Mouse (Mus musculus) cerebellum, postnatal 4 days (tissue): ENCODE measurements around the gene Pla2g2c.

Experiments used
- DNase-seq, 2 experiments: peaks; one replicate each; pipeline ENCODE4 v3.0.0; 2022; ENCODE audit warnings: low spot score in 2 of 2, mixed read lengths in 1 of 2

Gene Pla2g2c

DNA sequence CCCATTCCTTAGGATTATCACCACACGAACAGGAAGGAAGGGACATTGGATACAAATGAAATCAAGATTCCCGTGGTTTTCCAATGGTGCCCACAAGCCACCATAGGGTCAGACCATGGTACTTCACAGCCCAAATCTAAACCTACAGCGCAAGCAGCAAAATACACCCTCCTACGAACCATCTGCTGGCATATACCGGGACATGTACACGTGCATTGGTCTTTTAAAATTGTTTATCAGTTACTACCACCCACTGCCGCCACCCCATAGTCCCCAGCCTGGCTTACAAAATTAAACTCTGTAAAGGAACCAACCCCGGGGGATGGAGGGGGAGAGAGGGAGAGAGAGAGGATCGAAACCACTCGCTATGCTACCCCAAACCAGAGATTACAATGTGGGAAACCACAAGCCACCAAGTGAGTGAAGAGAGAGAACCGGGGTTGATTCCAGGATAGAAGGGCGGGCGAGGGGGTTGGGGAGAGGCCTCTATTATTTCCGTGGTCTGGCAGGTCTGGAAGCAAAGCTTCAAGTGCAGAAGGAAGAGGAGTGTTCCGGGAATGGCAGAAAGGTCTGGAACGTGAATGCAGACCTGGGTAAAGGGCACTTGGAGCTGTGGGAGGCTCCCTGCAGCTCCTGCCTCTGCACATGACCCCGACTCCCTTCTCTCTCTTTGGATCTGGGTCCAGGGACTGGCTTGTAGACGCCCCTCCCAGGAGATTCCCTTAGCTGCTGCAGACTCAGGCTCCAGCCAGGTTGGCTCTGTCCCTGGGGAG, at the start of gene Pla2g2c:
Pla2g2c (plus strand) TSS at position 439 of the 773 bp plus-strand sequence.
- no peak for DNase-seq

DNA sequence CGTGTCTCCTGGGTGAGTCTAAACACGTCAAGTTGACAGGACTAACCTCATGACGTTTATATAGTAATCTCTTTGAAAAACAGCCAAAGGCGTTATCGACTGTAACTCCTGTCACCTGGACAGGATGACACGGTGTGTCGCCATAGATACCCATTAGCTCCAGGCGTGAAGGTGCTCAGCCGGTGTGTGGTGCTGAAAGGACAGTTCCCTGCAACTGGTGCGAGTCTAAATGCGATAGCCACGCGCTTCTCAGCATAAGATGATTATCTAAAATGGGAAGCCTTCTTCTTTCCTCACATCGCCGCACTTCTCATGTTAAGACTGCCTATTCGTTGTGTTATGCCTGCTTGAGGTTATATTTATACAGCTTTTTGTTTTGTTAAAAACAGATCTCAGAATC, 48.1 kb upstream of the Pla2g2c start:
- no peak for DNase-seq

DNA sequence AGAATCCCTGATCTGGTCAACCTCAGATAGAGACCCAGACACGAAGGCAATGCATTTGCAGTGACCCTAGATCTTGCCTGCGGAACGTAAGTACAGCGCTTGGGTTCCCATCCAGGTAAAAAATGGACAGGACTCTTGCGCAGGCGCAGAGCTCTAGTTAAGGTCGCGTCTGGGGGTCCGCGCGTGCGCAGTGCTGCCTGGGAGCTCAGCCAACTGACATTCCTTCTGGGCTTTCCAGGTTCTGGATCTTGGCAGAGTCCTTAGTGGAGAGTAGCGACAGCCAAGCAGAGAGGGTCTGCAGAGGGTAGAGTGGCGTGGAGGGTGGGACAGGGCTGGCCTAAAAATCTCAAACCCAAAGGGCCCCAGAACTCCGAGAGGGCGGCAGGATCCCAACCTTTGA, 47.0 kb upstream of the Pla2g2c start:
- peak; percentile 70 to 90 for DNase-seq

DNA sequence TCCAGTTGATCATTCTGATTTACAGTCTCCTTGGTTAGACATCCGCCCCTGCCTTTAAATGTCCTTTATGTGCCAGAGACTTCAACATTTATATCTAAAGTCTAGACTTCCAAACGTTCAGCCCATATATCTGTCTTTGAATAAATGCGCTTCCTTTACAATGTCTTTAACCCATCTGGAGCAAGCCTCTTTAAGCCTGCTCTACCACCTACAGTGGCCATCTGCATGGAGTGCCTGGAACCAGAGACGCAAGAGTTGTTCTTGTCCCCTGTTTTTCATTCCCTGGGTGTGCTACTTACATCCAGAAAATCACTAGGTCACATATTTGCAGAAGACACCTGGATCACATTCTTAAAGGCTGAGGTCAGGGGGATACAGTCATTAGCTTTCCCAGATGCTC, 44.5 kb upstream of the Pla2g2c start:
- no peak for DNase-seq

- no peak for DNase-seq
Measured at GRCm38 (mm10) chr4:138682760-138683159, 41.8 kb upstream of the Pla2g2c start.

DNA sequence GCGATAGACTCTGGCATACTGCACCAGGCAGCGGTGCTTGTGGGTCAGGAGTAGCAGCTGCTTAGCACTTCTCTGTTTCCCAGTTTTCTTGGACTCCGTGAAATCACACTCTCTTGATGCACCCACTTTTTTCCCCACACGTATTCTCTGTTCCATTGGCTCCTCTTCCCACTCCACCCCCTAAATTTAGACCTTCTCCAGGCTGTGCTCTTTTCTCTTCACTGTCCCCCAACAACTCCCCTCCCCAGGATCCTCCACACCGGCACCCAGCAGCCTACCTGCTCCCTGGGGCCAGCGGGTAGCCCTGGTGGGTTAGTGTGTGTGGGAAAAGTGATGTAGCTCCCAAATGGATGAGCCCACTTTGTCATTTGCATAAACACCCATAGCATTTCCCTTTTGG, 38.8 kb upstream of the Pla2g2c start:
- DNase-seq: no peak

- no peak for DNase-seq
Measured at GRCm38 (mm10) chr4:138689094-138689512, 35.5 kb upstream of the Pla2g2c start.

DNA sequence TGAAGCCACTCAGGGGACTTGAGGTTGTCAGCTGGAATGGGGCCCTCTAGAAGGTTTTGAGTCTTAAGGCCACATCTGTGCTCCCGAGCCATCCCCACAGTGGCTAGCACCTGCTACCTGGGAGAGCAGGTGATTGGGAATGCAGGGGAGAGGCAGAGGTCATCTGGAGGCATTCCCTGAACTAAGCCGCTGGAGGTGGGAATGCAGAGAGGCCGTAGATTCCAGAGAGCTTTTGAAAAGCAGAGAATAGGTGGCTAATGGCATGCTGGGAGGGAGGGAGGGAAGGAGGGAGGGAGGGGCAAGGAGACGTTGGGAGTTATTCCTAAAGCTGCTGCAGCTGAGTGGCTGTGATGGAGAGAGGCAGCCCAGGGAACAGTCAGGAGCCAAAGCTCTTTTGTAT, 34.0 kb upstream of the Pla2g2c start:
- no peak for DNase-seq

DNA sequence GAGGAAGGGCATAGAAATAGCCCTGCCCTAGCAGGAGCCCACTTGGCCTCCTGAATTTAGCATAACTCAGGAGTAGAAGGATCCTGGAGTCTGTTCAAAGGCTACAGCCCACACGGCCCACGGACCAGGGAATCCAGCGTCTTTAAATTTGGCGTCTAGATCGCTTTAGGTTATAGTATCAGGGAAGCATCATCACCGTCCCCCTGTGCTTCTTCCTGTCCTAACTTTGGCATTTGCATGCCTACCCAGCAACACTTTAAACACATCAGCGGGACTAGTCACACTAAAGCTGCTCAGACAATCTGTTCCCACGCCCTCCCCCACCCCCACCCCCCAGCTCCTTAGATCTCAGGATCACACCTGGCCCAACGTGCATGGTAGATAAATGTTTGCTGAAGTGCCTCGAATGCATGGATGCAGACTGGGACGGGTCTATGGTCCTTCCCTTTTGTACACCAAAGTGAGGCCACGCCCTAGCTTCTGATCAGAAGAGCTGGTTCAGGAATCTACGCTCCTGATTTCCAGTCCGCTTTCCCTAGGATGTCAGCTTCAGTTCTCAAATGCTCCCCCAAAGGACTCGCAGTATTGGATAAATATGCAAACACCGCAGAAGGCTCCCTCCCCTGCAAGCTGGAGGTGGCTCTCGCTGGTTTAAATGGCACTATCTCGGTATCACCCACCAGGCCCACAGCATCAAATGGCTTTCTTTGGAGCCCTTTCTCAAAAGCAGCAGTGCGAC, 33.0 kb upstream of the Pla2g2c start:
- no peak for DNase-seq

DNA sequence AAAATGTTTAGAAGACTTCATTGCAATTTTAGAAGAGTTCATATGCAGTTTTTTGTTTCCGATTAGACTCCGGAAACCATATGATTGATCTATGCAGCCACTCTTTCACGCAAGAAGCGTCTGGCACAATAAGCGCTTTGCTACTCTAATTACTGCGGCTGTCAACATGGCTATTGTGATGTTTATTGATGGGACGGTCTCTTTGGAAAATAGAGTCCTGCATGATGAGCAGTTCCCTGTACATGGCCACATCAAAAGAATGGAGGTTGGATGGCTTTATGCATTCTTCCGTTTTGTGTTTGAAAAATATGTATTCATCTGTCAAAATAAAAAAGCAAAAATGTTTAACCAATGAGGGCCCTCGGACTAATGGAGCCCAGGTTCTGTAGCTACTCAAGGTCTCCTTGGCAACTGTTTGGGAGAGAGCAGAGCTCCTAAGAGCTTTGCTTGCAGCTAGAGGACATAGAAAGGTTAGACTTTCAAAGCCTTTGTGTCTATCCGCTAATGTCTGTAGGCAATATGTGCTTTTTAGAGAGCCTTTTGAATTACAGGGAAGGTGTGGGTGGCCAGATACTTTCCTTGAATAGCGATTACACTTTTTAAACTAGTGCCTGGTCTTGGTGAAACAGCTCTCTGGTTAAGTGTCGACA, 31.4 kb upstream of the Pla2g2c start:
- DNase-seq: no peak

GRCm38 (mm10) chr4:138696720-138697119, 27.9 kb upstream of the Pla2g2c start:
- no peak for DNase-seq

GRCm38 (mm10) chr4:138697166-138697860, 27.3 kb upstream of the Pla2g2c start:
- no peak for DNase-seq

- no peak for DNase-seq
Measured at GRCm38 (mm10) chr4:138698296-138698695, 26.3 kb upstream of the Pla2g2c start.

DNA sequence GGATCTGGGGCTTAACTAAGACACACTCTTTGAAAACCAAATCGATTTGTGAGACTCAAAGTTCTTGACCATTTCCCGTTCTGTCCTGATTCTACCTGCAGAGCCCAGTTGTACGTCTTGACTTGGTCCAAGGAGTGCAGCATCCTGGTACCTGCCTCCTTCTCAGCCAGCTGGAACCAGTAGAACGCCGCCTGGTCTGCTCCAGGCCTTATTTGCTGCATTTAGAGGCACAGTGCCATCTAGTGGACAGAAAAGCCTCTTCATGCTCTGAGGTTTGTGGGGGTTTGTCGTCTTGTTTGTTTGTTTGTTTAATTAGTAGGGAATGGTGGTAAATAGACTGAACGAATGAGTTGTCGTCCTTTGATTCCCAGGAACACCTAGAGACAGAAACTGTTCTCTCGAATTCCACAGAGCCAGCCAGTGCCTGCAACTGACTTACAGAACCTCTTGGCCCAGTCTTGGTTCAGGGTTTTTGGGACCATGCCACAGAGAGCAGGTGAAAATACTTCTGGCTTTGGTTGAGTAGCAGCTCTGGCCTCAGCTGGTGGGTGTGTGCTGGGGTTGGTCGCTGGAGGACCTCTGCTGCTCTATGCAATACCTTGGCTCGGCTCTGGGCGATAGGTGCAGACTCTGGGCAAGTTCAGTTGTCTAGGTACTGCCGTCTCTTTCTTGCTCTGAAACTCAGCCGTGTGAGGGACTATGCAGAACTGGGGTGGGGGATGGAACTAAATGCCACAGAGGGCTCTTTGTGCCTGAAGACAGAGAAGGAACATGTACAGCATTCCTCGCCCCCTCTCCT, 24.2 kb upstream of the Pla2g2c start:
- peak in 1 of 2 experiments; percentile 68 for DNase-seq

DNA sequence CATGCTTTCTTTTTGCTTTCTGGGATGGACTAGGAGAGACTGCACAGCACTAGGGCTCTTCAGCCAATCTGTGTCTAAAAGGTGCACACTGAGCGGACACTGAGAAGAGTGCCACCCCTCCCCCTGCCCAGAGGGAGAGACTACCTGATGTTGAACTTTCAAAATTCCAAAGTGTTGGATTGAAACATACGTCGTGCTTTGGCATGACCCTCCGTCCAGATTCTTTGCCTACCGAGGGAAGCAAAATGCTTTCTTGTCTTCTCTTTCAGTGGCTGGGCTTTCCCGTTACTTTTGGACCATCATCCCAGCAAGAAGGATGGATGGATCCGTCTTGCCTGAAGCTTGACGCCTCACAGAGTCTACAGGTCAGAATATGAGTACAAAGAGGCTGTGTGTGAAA, 23.5 kb upstream of the Pla2g2c start:
- DNase-seq: no peak

DNA sequence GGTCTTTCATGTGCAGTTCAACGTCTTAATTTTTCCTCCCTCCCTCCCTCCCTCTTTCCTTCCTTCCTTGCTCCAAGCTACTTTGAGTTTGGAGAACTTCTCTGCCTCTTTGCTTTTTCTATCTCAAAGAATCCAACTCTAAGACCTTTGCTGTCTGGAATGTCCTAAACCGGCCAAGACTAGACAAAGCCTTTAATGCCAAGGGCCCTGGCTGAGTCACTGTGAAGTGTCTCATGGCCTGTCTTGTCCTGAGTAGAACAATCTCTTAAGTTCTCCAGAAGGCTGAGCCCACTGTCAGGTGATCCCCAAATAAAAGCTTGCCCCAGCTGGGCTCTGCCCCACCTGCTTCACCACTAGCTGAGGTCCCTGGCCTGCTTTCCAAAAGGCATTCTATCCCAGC, 22.6 kb upstream of the Pla2g2c start:
- no peak for DNase-seq

- DNase-seq: no peak
Measured at GRCm38 (mm10) chr4:138702528-138702927, 22.1 kb upstream of the Pla2g2c start.

DNA sequence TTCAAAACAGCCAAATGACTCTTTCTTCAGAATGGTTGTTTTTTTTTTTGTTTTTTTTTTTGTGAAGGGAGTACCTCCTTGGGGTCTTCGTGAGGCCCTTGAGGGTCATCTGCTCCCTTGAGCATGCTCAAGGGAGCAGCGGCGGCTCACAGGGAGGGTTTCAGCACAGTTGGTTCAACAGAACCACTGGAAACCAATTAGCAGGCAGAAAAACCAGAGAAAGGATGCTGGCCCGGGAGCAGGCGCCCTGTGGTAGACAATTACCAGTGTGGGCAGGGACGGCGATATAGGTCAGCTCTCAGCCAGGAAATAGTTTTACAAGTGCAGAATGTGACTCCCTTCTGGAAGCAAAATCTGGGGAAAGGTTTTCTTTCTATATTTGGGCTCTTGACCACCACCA, 21.0 kb upstream of the Pla2g2c start:
- no peak for DNase-seq

- DNase-seq: no peak
Measured at GRCm38 (mm10) chr4:138704169-138704568, 20.4 kb upstream of the Pla2g2c start.

- DNase-seq: no peak
Measured at GRCm38 (mm10) chr4:138706620-138707019, 18.0 kb upstream of the Pla2g2c start.

- DNase-seq: peak in 1 of 2 experiments; percentile 63
Measured at GRCm38 (mm10) chr4:138708636-138709035, 16.0 kb upstream of the Pla2g2c start.
